Mouse (Mus musculus): ENCODE data around the gene Pnkd.

GRCm38 (mm10) chr1:74282896-74283625, 1.7 kb upstream of the Pnkd start:
- TF ChIP-seq ZKSCAN1 (IDR thresholded peaks at IDR 0.05; ENCODE audit: low read depth, low read length) (no peak), ZNF384 (IDR thresholded peaks at IDR 0.05; ENCODE audit: low read depth, low read length) (no peak)

Measured in MEL (cell line).